Mouse (Mus musculus): ENCODE data around the gene Mrpl52. TPM values are rescaled to one million over a fixed set of nuclear protein-coding genes. Genes with fewer than 3 reads are reported as not detected.

The Mrpl52 gene
- polyA plus RNA-seq, 1 experiment from 2014 or later: 250 TPM

DNA sequence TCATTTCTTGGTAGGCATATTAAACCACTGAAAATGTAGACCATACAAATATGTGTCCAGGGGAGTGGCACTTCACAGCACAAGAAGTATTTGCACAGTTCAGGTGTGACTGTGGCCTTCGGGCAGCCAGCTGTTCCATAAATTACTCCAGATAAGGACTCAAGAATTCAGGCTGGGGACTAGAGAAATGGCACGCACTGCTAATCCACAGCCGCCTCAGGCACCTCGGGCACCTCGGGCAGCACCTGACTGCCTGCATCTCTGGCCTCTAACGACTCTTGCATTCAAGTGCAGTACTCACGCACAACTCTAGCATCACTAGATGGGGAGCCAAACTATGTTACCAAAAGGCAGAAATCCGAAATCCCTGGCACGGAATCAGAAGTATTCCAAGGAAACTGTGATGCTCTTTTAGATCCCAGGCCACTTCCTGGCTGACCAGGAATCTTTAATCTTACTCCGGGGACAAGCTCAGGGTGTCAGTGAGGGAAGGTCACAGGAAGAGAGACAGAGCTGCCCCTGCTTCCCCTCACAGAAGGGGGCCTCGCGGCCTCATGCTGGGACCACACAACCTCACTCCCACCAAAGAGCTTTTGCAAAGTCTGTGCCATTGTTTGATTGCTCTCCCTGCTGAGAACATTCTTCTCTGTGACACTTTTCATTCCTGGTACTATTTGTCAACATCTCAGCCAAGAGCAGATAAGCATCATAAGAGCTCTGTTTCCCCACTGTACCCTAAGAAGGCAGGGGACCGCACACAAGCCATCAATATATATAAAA is 11.3 kb upstream of the Mrpl52 start:
- no peak overlapping the region for H3K4me3 ChIP-seq
- H3K27me3 ChIP-seq (replicated peaks): peaks cover 28% of the 10 kb centered on the region
- ATAC-seq (ENCODE audit: low FRiP score, low read depth): no peak
- H3K4me2 ChIP-seq (replicated peaks): no peak overlapping the region
- H3K36me3 ChIP-seq: no peaks in the 10 kb centered on the region
- H3K9me3 ChIP-seq: no peaks in the 10 kb centered on the region
- H3K4me1 ChIP-seq: peaks cover 7% of the 10 kb centered on the region
- no peak overlapping the region for H3K27ac ChIP-seq
- WGBS: 8% methylated on average over 13 of the region's 13 CpGs
- no peak overlapping the region for H3K9ac ChIP-seq

DNA sequence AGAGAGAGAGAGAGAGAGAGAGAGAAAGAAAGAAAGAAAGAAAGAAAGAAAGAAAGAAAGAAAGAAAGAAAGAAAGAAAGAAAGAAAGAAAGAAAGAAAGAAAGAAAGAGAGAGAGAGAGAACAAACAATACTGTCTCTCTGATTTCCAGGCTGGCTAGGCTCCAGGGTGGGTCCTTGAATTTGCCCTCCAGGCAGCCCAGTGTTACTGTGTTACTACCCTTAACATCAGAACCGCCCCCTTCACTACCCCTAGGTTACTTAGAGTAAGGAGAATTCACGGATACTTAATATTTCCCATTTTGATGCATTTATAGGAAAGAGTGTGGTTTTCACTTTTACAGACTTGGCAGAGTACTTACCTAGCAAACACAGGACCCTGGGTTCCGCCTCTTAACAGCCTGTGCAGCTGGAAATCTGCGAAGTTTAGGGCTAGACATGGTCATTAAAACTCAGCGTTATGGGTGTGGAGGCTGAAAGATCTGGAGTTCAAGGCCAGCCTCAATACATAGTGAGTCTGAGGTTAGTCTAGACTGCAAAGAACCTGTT is 10.4 kb upstream of the Mrpl52 start:
- no peak overlapping the region for H3K4me2 ChIP-seq (replicated peaks)
- 27% methylated on average over 5 of the region's 5 CpGs for WGBS
- peaks cover 28% of the 10 kb centered on the region for H3K27me3 ChIP-seq (replicated peaks)
- no peak overlapping the region for H3K27ac ChIP-seq
- H3K4me3 ChIP-seq: no peak overlapping the region
- no peaks in the 10 kb centered on the region for H3K36me3 ChIP-seq
- H3K9ac ChIP-seq: no peak overlapping the region
- ATAC-seq (ENCODE audit: low FRiP score, low read depth): no peak
- no peaks in the 10 kb centered on the region for H3K9me3 ChIP-seq
- peaks cover 7% of the 10 kb centered on the region for H3K4me1 ChIP-seq

DNA sequence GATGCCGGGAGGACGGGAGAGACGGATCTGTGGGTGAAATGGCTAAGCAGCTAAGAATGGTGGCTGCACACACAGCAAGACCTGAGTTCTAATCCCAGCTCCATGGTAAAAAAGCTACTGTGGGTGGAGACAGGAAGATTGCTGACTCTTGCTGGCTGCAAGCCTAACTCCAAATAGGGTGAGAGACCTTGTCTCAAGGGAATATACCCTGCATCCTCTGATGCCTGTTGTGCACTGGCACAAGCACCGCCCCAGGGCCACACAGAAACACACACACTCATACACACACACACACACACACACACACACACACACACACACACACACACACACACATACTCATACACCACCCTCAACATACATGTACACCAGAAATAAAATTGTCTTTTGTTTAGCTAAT is 9.9 kb upstream of the Mrpl52 start:
- Histone ChIP-seq H3K9me3 (no peaks in the 10 kb centered on the region), H3K9ac (no peak overlapping the region), H3K36me3 (no peaks in the 10 kb centered on the region), H3K27ac (no peak overlapping the region), H3K27me3 (replicated peaks) (peaks cover 28% of the 10 kb centered on the region), H3K4me2 (replicated peaks) (no peak overlapping the region), H3K4me3 (no peak overlapping the region), H3K4me1 (peaks cover 7% of the 10 kb centered on the region)
- no peak for ATAC-seq (ENCODE audit: low FRiP score, low read depth)
- 59% methylated on average over 4 of the region's 4 CpGs for WGBS

DNA sequence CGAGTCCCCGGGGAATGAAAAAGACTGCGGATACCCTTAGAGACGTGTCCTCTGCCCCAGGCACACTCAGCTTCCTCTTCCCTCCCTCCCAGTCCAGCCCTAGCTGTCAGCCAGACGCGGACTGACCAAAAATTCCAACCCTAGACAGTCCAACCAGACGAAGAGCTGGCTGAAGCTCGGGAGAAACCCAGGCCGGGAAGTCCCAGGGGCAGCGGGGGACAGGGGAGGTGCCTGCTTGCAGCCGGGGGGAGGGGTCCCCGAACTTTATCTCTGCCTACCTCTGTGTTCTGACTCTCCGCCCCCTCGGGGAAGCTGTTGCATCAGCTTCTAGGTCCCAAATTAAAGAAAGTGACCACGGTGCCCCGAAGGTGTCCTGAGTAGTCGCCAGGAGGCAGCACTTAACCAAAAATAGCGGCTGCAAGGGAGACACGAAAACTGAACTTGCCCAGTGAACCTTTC is 9.1 kb upstream of the Mrpl52 start, which contains the start of gene Slc7a7:
Gene Slc7a7 (minus strand): TSS at position 158 of the 459 bp plus-strand sequence.
- H3K36me3 ChIP-seq: no peaks in the 10 kb centered on the region
- no peak within 1 kb of the TSS for H3K27ac ChIP-seq
- H3K9ac ChIP-seq: no peak within 1 kb of the TSS
- 7% methylated on average over 19 of the region's 19 CpGs for WGBS
- H3K9me3 ChIP-seq: no peaks in the 10 kb centered on the region
- peaks cover 28% of the 10 kb centered on the region for H3K27me3 ChIP-seq (replicated peaks)
- no peak for ATAC-seq (ENCODE audit: low FRiP score, low read depth)
- H3K4me1 ChIP-seq: peaks cover 7% of the 10 kb centered on the region
- H3K4me2 ChIP-seq (replicated peaks): peak within 1 kb of the TSS; percentile 33
- H3K4me3 ChIP-seq: no peak within 1 kb of the TSS

DNA sequence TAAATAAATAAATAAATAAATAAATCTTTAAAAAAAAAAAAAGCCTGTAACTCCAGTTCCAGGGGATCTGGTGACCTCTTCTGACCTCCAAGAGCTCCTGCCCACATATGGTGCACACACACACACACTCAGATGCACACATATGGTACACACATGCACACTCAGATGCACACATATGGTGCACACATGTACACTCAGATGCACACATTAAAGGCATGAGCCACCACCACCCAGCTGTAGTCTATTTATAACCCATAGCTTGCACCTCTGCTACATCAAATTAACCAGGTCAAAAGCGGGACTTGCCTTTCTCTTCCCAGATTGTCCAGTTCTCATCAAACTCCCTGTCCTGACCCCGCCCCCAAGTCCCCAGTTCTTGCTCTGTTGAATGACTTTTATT is 5.7 kb upstream of the Mrpl52 start:
- H3K27me3 ChIP-seq (replicated peaks): peaks cover 15% of the 10 kb centered on the region
- WGBS: 75% methylated on average over 2 of the region's 2 CpGs
- H3K9me3 ChIP-seq: no peaks in the 10 kb centered on the region
- no peak overlapping the region for H3K9ac ChIP-seq
- no peak overlapping the region for H3K4me2 ChIP-seq (replicated peaks)
- H3K4me3 ChIP-seq: no peak overlapping the region
- H3K36me3 ChIP-seq: no peaks in the 10 kb centered on the region
- H3K4me1 ChIP-seq: peaks cover 3% of the 10 kb centered on the region; the same call in 1 of the 2 replicates
- no peak overlapping the region for H3K27ac ChIP-seq
- ATAC-seq (ENCODE audit: low FRiP score, low read depth): no peak

DNA sequence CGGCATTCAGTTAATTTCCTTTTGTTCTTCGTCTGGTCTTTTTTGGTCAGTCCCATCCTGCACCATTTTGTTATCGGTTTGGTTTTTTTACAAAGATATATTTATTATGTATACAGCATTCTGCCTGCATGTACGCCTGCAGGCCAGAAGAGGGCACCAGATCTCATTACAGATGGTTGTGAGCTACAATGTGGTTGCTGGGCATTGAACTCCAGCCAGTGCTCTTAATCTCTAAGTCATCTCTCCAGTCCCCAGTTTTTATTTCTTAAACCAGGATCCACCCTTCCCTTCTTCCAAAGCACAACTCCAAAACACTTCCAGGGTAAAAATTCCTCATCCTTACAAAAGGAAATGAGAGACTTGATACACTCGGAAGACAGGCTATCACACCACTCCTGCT is 3.3 kb upstream of the Mrpl52 start:
- no peak for ATAC-seq (ENCODE audit: low FRiP score, low read depth)
- H3K9me3 ChIP-seq: no peaks in the 10 kb centered on the region
- 58% methylated on average over 5 of the region's 5 CpGs for WGBS

DNA sequence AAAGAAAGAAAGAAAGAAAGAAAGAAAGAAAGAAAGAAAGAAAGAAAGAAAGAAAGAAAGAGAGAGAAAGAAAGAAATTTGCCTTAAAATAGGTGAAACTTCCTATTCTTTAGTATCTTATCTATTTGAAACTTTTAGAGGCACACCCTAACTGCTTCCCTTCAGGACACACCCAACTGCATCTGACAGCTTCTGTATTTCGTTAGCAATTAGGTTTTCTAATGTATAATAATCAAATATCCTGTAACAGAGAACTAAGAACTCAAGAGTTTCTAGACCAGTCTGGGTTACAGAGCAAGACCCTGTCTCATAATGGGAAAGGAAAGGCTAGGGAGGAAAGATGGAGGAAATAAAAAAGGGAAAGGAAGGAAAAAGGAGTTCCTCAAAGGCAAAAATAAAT is 2.1 kb upstream of the Mrpl52 start:
- Histone ChIP-seq H3K4me1 (peaks cover 14% of the 10 kb centered on the region; the same call in 1 of the 2 replicates), H3K27me3 (replicated peaks) (no peaks in the 10 kb centered on the region), H3K36me3 (peaks cover 3% of the 10 kb centered on the region; the same call in 1 of the 2 replicates), H3K27ac (no peak overlapping the region), H3K9ac (no peak overlapping the region), H3K4me3 (no peak overlapping the region), H3K9me3 (no peaks in the 10 kb centered on the region), H3K4me2 (replicated peaks) (no peak overlapping the region)
- ATAC-seq (ENCODE audit: low FRiP score, low read depth): no peak
- WGBS: 88% methylated on average over 1 of the region's 1 CpGs

More for the DNA sequence above, 3.3 kb upstream of the Mrpl52 start:
- no peak overlapping the region for H3K4me3 ChIP-seq
- no peaks in the 10 kb centered on the region for H3K36me3 ChIP-seq
- H3K27ac ChIP-seq: no peak overlapping the region
- H3K4me1 ChIP-seq: 0 out of 2 replicates have a peak, but pooled peaks cover 8% of the 10 kb centered on the region
- H3K4me2 ChIP-seq (replicated peaks): no peak overlapping the region
- no peak overlapping the region for H3K9ac ChIP-seq
- no peaks in the 10 kb centered on the region for H3K27me3 ChIP-seq (replicated peaks)

DNA sequence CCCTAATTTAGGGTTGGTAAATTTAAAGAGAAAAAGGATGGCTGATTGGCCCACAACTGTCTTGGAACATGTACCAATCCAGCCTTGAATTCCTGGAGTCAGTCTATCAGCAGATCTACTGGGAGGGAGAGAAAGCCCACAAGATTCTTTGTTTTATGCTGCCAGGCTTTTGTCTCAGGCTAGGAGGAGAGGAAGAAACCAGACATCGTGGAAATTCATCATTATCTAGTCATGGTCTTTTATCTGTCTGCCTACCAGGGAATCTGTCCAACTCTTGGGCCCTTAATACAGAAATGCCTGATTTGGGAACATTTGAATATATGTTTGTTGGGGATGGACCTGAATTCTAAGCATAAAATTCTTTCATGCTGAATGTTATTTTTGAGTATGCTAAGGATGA is 1.2 kb upstream of the Mrpl52 start:
- no peak for ATAC-seq (ENCODE audit: low FRiP score, low read depth)
- H3K9me3 ChIP-seq: no peaks in the 10 kb centered on the region
- H3K4me1 ChIP-seq: peaks cover 23% of the 10 kb centered on the region; the same call in 1 of the 2 replicates
- peaks cover 3% of the 10 kb centered on the region; the same call in 1 of the 2 replicates for H3K36me3 ChIP-seq
- 92% methylated on average over 1 of the region's 1 CpGs for WGBS
- no peak overlapping the region for H3K9ac ChIP-seq
- H3K27ac ChIP-seq: no peak overlapping the region
- H3K27me3 ChIP-seq (replicated peaks): no peaks in the 10 kb centered on the region
- no peak overlapping the region for H3K4me3 ChIP-seq
- H3K4me2 ChIP-seq (replicated peaks): peak overlapping the region; percentile 59

DNA sequence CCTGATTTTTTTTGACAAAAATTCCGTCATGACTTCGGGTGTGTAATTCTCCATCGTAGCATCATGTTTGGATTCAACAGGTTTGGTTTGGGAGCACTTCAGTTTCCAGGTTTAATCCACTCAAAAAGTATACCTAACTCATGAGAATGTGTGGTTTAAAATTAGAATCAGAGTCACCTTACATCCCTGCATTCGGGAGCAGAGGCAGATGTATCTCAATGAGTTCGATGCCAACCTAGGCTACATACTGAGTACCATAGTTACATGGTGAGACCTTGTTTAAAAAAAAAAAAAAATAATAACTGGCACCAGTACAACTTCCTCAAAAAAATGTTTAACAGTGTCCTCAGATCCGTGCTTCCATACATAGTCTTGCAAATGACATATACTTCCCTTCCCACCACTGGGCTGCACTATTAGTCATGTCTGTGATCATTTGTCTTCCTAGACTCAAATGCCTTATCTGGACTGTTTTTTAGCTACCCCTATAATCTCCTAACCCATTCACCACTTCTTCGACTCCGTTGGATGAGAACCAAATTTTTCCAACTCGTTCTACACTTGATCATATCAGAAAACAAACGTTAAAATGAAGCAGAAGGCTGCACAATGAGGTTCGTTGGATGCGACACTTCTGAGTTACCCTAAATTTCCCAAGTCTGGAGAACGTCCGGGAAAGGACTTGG is 563 bp upstream of the Mrpl52 start:
- peaks cover 3% of the 10 kb centered on the region; the same call in 1 of the 2 replicates for H3K36me3 ChIP-seq
- H3K9me3 ChIP-seq: no peaks in the 10 kb centered on the region
- peak overlapping the region; percentile 88 for H3K4me3 ChIP-seq
- H3K9ac ChIP-seq: peak overlapping the region; percentile 73
- H3K4me2 ChIP-seq (replicated peaks): peak overlapping the region; percentile 59
- H3K4me1 ChIP-seq: peaks cover 29% of the 10 kb centered on the region; the same call in 1 of the 2 replicates
- peak overlapping the region; percentile 77 for H3K27ac ChIP-seq
- H3K27me3 ChIP-seq (replicated peaks): no peaks in the 10 kb centered on the region
- no peak for ATAC-seq (ENCODE audit: low FRiP score, low read depth)
- 35% methylated on average over 14 of the region's 14 CpGs for WGBS

DNA sequence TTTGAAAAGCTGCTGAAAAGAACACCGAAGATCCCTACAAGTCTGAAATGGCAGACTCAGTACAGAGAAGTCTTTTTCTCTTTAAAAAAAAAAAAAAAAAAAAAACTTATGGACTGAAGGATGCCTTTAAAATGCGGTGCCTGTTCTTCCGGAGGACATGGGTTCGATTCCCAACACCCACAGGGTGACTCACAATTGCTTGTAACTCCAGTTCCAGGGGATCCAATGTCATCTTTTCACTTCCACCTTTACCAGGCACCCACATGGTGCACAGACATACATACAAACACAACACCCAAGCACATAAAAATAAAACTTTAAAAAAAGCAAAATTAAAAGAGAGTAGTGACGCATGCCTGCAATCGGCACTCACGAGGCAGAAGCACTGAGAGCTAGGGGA is 987 bp downstream of the Mrpl52 start:
- peaks cover 3% of the 10 kb centered on the region; the same call in 1 of the 2 replicates for H3K36me3 ChIP-seq
- peaks cover 32% of the 10 kb centered on the region; the same call in 1 of the 2 replicates for H3K4me1 ChIP-seq
- H3K27me3 ChIP-seq (replicated peaks): peaks cover 1% of the 10 kb centered on the region; the same call in 1 of the 2 replicates
- ATAC-seq (ENCODE audit: low FRiP score, low read depth): no peak
- no peak overlapping the region for H3K9ac ChIP-seq
- H3K4me2 ChIP-seq (replicated peaks): peak overlapping the region; percentile 59
- H3K27ac ChIP-seq: no peak overlapping the region
- H3K4me3 ChIP-seq: peak overlapping the region; percentile 88
- no peaks in the 10 kb centered on the region for H3K9me3 ChIP-seq
- WGBS: 92% methylated on average over 7 of the region's 7 CpGs

DNA sequence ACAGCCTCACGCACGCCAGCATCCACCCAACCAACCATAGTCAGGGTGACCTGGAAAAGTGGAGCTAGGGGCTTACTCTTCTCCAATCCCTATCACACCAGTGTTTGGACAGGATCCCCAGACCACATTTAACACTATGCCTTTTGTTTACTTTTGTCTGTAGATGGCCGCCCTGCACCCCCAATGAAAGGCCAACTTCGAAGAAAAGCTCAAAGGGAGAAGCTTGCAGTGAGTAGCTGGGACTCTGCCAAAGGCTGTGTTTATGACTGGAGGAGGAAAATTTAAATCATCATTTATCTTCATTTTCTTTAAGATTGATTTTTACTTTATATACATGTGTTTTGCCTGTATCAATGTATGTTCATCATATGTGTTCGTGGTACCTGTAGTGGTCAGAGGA is 1.7 kb downstream of the Mrpl52 start:
- H3K4me1 ChIP-seq: peaks cover 39% of the 10 kb centered on the region; the same call in 1 of the 2 replicates
- no peak overlapping the region for H3K9ac ChIP-seq
- no peak overlapping the region for H3K27ac ChIP-seq
- no peak overlapping the region for H3K4me3 ChIP-seq
- H3K36me3 ChIP-seq: peaks cover 3% of the 10 kb centered on the region; the same call in 1 of the 2 replicates
- 98% methylated on average over 5 of the region's 5 CpGs for WGBS
- H3K9me3 ChIP-seq: no peaks in the 10 kb centered on the region
- no peak overlapping the region for H3K4me2 ChIP-seq (replicated peaks)
- no peak for ATAC-seq (ENCODE audit: low FRiP score, low read depth)
- peaks cover 3% of the 10 kb centered on the region; the same call in 1 of the 2 replicates for H3K27me3 ChIP-seq (replicated peaks)
